Mouse (Mus musculus): ENCODE measurements at regions not wholly inside any gene's neighbourhood (a gene's known extent, or its start where the extent isn't known, plus 50 kb on each side); places are given as distances from the start of the nearest gene placed in this dataset.

- no peak for DNase-seq (ENCODE audit: low spot score)
Measured at GRCm38 (mm10) chr10:120666202-120666860, 190.1 kb upstream of the Hmga2 start.

- no peak for DNase-seq (ENCODE audit: low spot score)
Measured at GRCm38 (mm10) chr10:120665670-120666069, 189.4 kb upstream of the Hmga2 start.

DNA sequence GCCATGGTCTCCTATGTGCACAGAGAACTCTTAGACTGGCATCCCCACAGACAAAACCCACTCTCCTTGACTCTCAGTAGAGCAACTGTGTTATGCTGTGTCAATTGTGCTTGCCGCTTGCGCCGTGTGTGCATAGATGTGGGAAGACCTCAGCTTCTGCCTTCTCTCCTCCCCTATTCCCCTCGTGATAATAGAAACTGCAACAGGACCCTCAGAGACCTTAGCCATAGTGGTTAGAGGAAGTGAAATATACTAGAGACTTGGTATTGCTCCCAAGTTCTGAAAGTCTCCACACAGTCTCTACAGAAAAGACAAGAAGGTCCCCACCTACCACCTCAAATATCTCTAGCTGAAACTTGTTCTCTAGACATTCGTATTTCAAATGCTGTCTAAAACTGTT is 188.2 kb upstream of the Hmga2 start:
- no peak for DNase-seq (ENCODE audit: low spot score)

DNA sequence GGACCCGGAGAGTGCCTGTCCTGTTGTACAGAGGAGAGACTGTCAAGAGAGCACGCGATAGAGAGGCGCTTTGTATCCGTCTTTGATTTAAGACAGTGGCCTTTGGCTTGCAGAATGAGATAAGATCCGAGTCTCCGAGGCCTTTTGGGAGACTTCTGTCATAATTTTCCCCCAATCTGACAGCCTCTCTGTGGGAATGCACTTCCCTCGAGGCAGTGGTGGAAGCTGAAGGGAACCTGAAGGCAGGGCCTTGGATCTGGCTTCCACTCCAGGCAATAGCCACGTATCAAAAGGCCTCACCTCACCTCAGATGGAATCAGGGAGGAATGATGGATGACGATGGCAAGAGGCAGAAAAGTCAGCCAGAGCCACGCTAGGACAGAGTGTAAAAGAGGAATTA is 187.1 kb upstream of the Hmga2 start:
- no peak for DNase-seq (ENCODE audit: low spot score)

- DNase-seq (ENCODE audit: low spot score): no peak
Measured at GRCm38 (mm10) chr10:120660503-120660902, 184.2 kb upstream of the Hmga2 start.

GRCm38 (mm10) chr10:120655238-120655931 is 179.1 kb upstream of the Hmga2 start:
- no peak for DNase-seq (ENCODE audit: low spot score)

DNA sequence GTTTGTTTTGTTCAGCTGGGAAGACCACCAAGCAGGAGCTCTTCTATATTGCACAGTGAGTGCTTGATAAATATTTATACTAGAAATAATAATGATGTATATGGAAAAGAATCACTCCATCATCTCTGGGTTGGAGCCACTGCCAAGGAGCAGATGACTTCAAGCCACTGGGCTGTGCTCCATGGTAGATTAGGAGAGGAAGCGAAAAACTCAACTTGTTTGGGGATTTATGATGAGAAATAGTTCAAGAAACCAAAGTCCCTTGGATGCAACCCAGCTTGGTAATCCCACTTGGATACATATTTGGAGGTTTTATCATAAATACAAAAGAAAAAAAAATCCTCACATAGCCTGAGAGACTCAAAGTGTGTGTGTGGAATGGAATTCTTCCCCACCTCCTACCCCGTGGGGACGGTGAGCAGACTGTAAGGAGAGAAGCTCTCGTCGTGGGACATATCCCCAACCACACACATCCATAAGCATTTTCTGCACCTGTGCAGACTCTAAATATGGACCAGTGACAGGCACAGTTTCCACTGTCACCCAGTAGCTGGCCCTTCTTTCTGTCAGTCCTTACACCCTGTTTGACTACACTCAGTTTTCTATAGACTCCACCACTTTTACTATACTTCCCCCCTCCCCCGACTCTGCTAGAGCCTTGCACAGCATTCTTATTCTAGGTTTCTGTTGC is 176.4 kb upstream of the Hmga2 start:
- no peak for DNase-seq (ENCODE audit: low spot score)

DNA sequence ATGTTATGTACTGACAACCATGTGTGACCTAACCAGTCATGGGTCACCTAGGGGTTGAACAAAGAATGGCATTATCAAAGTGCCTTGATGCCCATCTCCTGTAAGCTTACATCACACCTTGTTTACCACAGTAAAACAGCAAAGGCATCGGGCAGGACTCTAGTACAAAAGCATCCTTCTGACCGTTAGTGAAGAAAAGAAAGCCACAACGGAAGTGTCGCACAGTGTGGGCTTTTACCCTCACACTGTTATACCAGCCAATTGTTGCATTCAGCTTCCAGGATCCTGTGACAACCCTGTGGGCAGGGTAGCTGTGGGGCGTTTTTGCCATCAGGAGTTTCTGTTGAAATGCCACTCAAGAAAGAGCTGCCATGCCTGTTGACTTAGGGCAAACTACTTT is 175.6 kb upstream of the Hmga2 start:
- no peak for DNase-seq (ENCODE audit: low spot score)

- DNase-seq (ENCODE audit: low spot score): no peak
Measured at GRCm38 (mm10) chr10:120650336-120650735, 174.1 kb upstream of the Hmga2 start.

DNA sequence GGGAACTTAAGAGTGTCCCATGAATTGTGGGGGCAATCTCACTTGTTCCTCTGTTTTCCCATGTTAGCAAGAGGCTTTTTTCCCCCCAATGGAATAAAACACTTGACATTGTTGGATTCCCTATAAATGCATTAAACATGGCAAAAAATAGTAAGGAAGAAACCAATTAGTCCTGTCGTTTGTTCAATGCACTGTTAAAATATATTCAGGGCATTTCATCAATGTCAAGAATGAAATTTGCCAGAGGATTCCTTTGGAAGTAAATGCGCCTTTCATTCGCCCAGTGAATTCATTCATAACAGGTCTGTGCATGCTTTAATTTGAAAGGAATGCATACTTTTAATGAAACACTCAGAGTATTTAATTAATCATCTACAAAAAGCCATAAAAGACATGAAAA is 172.5 kb upstream of the Hmga2 start:
- no peak for DNase-seq (ENCODE audit: low spot score)

- DNase-seq (ENCODE audit: low spot score): no peak
Measured at GRCm38 (mm10) chr10:120648031-120648430, 171.8 kb upstream of the Hmga2 start.

DNA sequence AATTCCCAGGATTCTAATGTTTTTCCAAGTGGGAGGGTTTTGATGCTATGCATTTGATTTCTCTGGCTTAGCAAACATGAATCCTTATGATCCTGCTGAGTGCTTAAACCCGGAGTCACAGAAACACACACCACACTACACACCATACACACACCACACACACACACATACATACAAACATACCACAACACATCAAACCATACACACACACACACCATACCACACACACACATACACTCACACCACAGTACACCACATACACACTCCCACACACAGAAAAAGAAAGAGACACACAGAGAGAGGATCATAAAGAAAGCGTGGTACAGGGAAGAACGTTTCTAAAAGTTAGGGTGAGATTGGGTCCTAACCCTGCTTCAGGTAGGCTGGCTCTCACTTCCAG is 171.1 kb upstream of the Hmga2 start:
- DNase-seq (ENCODE audit: low spot score): no peak

GRCm38 (mm10) chr10:120646862-120647311 is 170.6 kb upstream of the Hmga2 start:
- no peak for DNase-seq (ENCODE audit: low spot score)

DNA sequence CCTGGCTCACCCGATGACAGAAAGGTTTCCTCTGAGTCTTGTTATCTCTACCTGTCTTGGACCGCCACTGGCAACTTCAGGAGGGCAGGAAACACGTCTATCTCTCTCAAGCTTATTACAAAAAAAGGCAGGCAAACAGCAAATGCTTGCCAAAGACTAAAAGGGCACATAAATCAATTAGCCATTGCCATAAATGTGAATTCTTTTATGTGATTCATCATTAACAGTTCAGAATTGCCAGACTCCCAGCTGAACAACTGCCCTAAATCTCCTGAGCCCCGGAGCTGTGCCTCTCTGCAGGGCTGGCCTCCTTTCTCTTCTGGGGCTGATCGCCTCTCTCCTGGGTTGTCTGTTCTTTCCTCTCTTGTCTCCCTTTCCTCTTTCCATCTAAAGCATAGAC is 164.6 kb upstream of the Hmga2 start:
- DNase-seq (ENCODE audit: low spot score): no peak

- no peak for DNase-seq (ENCODE audit: low spot score)
Measured at GRCm38 (mm10) chr10:120638316-120638715, 162.0 kb upstream of the Hmga2 start.

GRCm38 (mm10) chr10:120635818-120636543 is 159.7 kb upstream of the Hmga2 start:
- no peak for DNase-seq (ENCODE audit: low spot score)

- DNase-seq (ENCODE audit: low spot score): no peak
Measured at GRCm38 (mm10) chr10:120635194-120635593, 158.9 kb upstream of the Hmga2 start.

DNA sequence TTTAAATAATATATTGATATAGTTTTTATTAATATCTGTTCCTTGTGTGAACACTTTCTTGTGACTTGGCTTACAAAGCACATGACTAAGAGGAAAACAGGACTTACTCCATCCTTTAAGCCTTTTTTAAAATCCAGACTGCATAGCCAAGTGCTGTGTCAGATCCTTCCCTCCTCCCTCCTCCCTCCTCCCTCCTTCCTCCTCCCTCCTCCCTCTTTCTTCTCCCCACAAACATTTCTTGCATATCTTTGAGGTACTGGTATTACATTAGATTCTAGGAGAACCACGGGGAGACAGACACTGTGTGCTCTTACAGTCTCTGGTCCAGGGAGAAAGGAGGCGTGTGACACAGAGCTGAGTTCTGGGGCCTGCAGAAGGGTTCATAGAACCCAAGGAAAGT is 155.8 kb upstream of the Hmga2 start:
- DNase-seq (ENCODE audit: low spot score): no peak

DNA sequence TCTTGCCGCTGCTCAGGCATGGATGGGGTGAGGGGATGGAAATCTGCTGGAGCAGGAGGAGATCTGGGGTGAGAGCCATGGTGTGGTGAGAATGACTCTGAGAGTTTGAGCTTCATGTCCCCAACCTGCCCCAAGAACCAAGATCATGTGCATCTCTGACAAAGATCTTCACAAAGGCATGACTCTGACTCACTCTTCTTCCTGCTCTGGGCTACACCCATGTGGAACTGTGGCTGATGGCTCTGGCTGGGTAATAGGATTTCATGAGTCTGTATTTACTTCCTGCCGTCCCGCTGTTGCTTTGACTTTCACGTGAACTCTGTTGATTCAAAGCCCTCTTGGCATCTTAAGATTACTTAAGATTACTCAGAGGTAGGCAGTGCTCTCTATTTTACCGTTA is 151.8 kb upstream of the Hmga2 start:
- no peak for DNase-seq (ENCODE audit: low spot score)

- no peak for DNase-seq (ENCODE audit: low spot score)
Measured at GRCm38 (mm10) chr10:120625474-120625873, 149.2 kb upstream of the Hmga2 start.

- DNase-seq (ENCODE audit: low spot score): no peak
Measured at GRCm38 (mm10) chr10:120624203-120624942, 148.1 kb upstream of the Hmga2 start.
